Mouse (Mus musculus) kidney, postnatal 0 days (tissue): ENCODE data around the gene Scn5a. TPM values are rescaled to one million over a fixed set of nuclear protein-coding genes. Genes with fewer than 3 reads are reported as not detected.

Experiments
- ATAC-seq: fragments of 200-750 bp; cut with Nextera tagmentation; replicated peaks from 2 replicates; pipeline ENCODE4 v1.8.0; 2017; ENCODE audit warnings: low read depth, moderate number of reproducible peaks, moderate TSS enrichment, moderate library complexity; ENCODE audit not compliant: low FRiP score
- DNase-seq: peaks from one replicate; pipeline ENCODE4 v3.0.0-alpha.2; 2016; ENCODE audit warnings: low spot score
- H3K27ac ChIP-seq: fragments of 300-500 bp; sonication (generic); 2 replicates; pipeline ENCODE4 v1.5.1; 2014; ENCODE audit warnings: mild to moderate bottlenecking
- H3K27me3 ChIP-seq: fragments of 300-500 bp; sonication (generic); 2 replicates; pipeline ENCODE4 v1.6.1; 2014; ENCODE audit warnings: low read length, mixed read lengths; ENCODE audit not compliant: insufficient read depth
- H3K36me3 ChIP-seq: fragments of 300-500 bp; sonication (generic); 2 replicates; pipeline ENCODE4 v1.6.1; 2014; ENCODE audit warnings: low read length, mixed read lengths; ENCODE audit not compliant: insufficient read depth
- H3K4me1 ChIP-seq: fragments of 300-500 bp; sonication (generic); replicated peaks from 2 replicates; pipeline ENCODE4 v1.6.1; 2014; ENCODE audit warnings: antibody characterized with exemption, low read length, mixed read lengths; ENCODE audit not compliant: insufficient read depth
- H3K4me2 ChIP-seq: fragments of 300-500 bp; sonication (generic); 2 replicates; pipeline ENCODE4 v1.6.1; 2014; ENCODE audit warnings: mild to moderate bottlenecking, low read length, moderate library complexity, mixed read lengths
- H3K4me3 ChIP-seq: fragments of 300-500 bp; sonication (generic); replicated peaks from 2 replicates; pipeline ENCODE4 v1.5.1; 2014; ENCODE audit warnings: low read depth, low read length
- H3K9ac ChIP-seq: fragments of 300-500 bp; sonication (generic); 2 replicates; pipeline ENCODE4 v1.6.1; 2014; ENCODE audit warnings: low read depth, low read length
- H3K9me3 ChIP-seq: fragments of 300-500 bp; sonication (generic); replicated peaks from 2 replicates; pipeline ENCODE4 v1.6.1; 2016; ENCODE audit warnings: low read length, inconsistent platforms, mixed read lengths
- CTCF ChIP-seq: IDR thresholded peaks from 2 replicates; pipeline ENCODE4 v1.5.1; 2016; ENCODE audit warnings: antibody characterized with exemption, low read depth, mild to moderate bottlenecking, moderate library complexity
- WGBS: fragments of 180-500 bp; shearing (Covaris S2); extraction: QIAGEN DNeasy Blood & Tissue Kit; methylation state at CpG from one replicate; pipeline ENCODE4 v1.1.7; 2014; 5-methylcytosine and 5-hydroxymethylcytosine counted together
- polyA plus RNA-seq: library from polyadenylated mRNA; unstranded; fragments of >200 nt; fragmentation: Nextera tagmentation; extraction: Ambion mirVana; gene quantifications from 2 replicates; pipeline ENCODE4 v1.2.1, GENCODE M21; 2015

The Scn5a gene
- polyA plus RNA-seq, 1 experiment from 2014 or later = 0.12 TPM

- no peak for ATAC-seq
- TF ChIP-seq CTCF = no peak
- H3K27me3 ChIP-seq = no peaks in the 10 kb centered on the region
- no peak overlapping the region for H3K4me2 ChIP-seq
- no peak overlapping the region for H3K9ac ChIP-seq
- H3K36me3 ChIP-seq = 0 out of 2 replicates have a peak, but pooled peaks cover 20% of the 10 kb centered on the region
- no peak for DNase-seq
- H3K27ac ChIP-seq = no peak overlapping the region
- H3K9me3 ChIP-seq = no peaks in the 10 kb centered on the region
- H3K4me1 ChIP-seq = no peaks in the 10 kb centered on the region
- H3K4me3 ChIP-seq = no peak overlapping the region
- 89% methylated on average over 14 of the region's 14 CpGs for WGBS
Measured at GRCm38 (mm10) chr9:119455967-119456366, 122.8 kb downstream of the Scn5a start.

GRCm38 (mm10) chr9:119445737-119446136 lies 133.1 kb downstream of the Scn5a start:
- H3K27ac ChIP-seq = no peak overlapping the region
- peak overlapping the region; percentile 89 for H3K9ac ChIP-seq
- no peaks in the 10 kb centered on the region for H3K4me1 ChIP-seq
- DNase-seq (no peak), ATAC-seq (no peak)
- no peak for TF ChIP-seq CTCF
- H3K9me3 ChIP-seq = no peaks in the 10 kb centered on the region
- H3K27me3 ChIP-seq = no peaks in the 10 kb centered on the region
- WGBS = 28% methylated on average over 6 of the region's 6 CpGs
- peak overlapping the region; percentile 92 for H3K4me2 ChIP-seq
- H3K4me3 ChIP-seq = peak overlapping the region; percentile 80
- peaks cover 16% of the 10 kb centered on the region; the same call in 1 of the 2 replicates for H3K36me3 ChIP-seq

DNA sequence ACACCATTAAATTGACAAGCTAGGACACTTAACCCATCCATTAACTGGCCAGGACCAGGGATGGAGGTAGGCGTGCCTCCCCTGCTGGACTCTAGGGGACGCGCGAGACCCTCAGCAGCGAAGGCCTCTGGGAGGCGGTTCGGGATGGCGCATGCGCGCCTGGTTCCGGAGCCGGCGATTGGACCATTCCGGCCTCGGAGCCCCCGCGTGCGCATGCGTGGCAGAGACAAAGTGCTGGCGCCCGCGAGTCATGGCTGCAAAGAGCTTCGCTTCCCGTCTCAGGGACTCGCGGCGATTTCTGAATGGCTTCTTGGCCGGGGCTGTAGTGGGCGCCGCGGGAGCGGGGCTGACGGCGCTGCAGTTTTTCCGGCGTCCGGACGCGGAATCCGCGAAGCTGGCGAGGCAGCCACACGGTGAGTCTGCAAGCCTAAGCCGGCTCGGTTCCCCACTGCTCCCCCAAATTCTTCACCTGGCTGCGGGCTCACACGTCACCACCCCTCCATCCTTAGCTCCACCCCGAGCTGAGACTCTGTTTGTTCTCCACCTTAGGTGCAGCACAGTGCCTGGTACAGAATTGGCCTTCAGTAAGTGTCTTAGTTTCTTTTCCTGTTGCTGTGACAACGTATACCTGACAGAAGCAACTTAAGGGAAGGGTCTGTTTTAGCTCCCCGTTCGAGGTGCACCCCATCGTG lies 133.9 kb downstream of the Scn5a start, which contains the start of gene Exog:
Gene Exog, plus strand, starts transcription at position 206 of the 692 bp plus-strand sequence.
- peak within 1 kb of the TSS; percentile 80 for H3K4me3 ChIP-seq

DNA sequence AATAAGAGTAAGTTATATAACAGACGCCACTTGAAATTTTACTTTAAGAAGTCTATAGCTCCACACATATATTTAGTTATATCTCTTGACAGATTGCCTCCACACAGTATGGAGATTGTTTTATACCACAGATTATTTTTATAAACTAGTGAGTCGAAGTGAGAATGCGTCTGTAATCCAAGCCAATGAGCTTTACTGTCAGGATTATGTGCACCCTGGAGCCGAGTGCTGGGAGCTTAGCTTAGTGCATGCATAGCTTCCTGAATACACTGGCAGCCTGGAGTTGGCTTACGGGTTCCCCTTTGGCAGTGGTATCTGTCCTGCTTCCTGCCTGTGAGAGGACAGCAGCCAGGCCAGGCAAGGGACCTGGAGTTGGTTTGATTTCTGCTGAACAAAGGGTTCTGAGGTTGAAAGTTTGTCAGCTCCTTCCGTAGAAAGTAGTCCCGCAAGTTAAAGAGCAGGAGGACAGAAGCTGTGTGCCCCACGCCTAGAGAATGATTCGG lies 140.3 kb downstream of the Scn5a start:
- no peak overlapping the region for H3K27ac ChIP-seq
- ATAC-seq (no peak), DNase-seq (no peak)
- WGBS = 90% methylated on average over 9 of the region's 9 CpGs
- H3K9ac ChIP-seq = no peak overlapping the region
- TF ChIP-seq CTCF = no peak
- no peak overlapping the region for H3K4me2 ChIP-seq
- H3K4me1 ChIP-seq = no peaks in the 10 kb centered on the region
- H3K9me3 ChIP-seq = no peaks in the 10 kb centered on the region
- no peaks in the 10 kb centered on the region for H3K27me3 ChIP-seq
- peaks cover 19% of the 10 kb centered on the region for H3K36me3 ChIP-seq
- no peak overlapping the region for H3K4me3 ChIP-seq

More for the DNA sequence above, 133.9 kb downstream of the Scn5a start, which contains the start of gene Exog:
- Histone ChIP-seq H3K4me2 (peak within 1 kb of the TSS; percentile 92), H3K27ac (peak within 1 kb of the TSS; percentile 72), H3K27me3 (no peaks in the 10 kb centered on the region), H3K4me1 (no peaks in the 10 kb centered on the region), H3K9ac (peak within 1 kb of the TSS; percentile 89), H3K36me3 (peaks cover 16% of the 10 kb centered on the region; the same call in 1 of the 2 replicates), H3K9me3 (no peaks in the 10 kb centered on the region)
- 0% methylated on average over 52 of the region's 52 CpGs for WGBS
- DNase-seq = peak; percentile 97
- ATAC-seq = peak; percentile 92
- TF ChIP-seq CTCF = peak; percentile 81

DNA sequence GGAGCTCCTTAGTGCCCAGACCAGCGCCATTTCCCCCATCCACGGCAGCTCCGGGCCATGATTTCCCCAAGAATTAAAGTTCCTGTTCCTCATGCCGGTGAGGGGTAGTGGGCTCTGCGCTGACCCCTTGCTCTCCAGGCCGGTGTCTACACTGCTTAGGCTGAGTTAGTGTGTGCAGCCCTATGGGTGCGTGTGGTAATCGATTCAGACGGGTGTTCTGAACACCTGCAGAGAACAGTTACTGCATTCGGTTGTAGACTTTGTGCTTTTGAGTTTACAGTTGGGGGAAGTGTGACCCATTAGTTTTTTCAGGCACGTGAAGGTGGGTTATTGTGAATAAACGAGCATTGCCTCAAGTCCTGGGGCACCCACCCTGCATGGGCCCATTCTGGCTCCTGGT lies 140.8 kb downstream of the Scn5a start:
- DNase-seq (no peak), ATAC-seq (no peak)
- Histone ChIP-seq H3K9ac (no peak overlapping the region), H3K27ac (no peak overlapping the region), H3K27me3 (no peaks in the 10 kb centered on the region), H3K4me3 (no peak overlapping the region), H3K4me1 (no peaks in the 10 kb centered on the region), H3K36me3 (peaks cover 22% of the 10 kb centered on the region), H3K4me2 (no peak overlapping the region), H3K9me3 (no peaks in the 10 kb centered on the region)
- 92% methylated on average over 12 of the region's 12 CpGs for WGBS
- TF ChIP-seq CTCF = no peak

DNA sequence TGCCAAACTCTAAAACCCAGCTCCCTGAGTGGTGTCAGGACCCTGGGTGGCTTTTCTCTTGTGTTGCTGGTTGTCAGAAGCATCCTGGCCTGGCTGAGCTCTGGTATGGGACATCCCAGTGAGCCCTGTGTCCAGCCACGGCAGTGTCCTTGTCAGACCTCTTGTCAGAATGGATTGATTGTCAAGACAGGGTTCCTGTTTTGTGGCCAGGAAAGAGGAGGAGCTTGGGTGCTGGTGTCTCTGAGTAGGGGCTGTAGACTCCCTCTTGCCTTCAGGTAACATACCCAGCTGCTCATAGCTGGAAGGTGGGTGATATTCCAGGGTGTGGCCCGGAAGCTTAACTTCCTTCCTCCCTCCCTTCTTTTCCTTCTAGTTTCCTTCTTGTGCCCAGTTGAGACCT lies 143.0 kb downstream of the Scn5a start:
- 70% methylated on average over 2 of the region's 2 CpGs for WGBS
- Histone ChIP-seq H3K4me2 (no peak overlapping the region), H3K36me3 (peaks cover 37% of the 10 kb centered on the region), H3K27ac (no peak overlapping the region), H3K9ac (no peak overlapping the region), H3K4me3 (no peak overlapping the region), H3K4me1 (no peaks in the 10 kb centered on the region), H3K27me3 (no peaks in the 10 kb centered on the region), H3K9me3 (no peaks in the 10 kb centered on the region)
- DNase-seq (no peak), ATAC-seq (no peak)
- TF ChIP-seq CTCF = no peak

Other genes with a start within 250 kb of the Scn5a start
- 122 and 128 TPM in 2 replicates for gene Acaa1a, start 239.3 kb downstream of the Scn5a start, polyA plus RNA-seq
- gene Myd88, start 237.6 kb downstream of the Scn5a start, polyA plus RNA-seq = 26.5 and 29.3 TPM in 2 replicates
- 43.8 and 47.8 TPM in 2 replicates for gene Xylb, start 221.6 kb downstream of the Scn5a start, polyA plus RNA-seq
- 0.34 and 0.38 TPM in 2 replicates for gene Slc22a14, start 213.5 kb downstream of the Scn5a start, polyA plus RNA-seq
- gene Acvr2b, start 176.9 kb downstream of the Scn5a start, polyA plus RNA-seq = 17.6 and 20.2 TPM in 2 replicates
- gene Exog, start 134.1 kb downstream of the Scn5a start, polyA plus RNA-seq = 11.2 and 13.9 TPM in 2 replicates
- gene Scn10a, start 140.3 kb upstream of the Scn5a start, polyA plus RNA-seq = not detected in 2 replicates
- 0.07 TPM in 1 of 2 replicates, not detected in the other for gene Scn11a, start 246.4 kb upstream of the Scn5a start, polyA plus RNA-seq